Mouse (Mus musculus) urinary bladder, postnatal 4 days (tissue): ENCODE measurements around the gene Tmcc1.
"Not testable (repeated sequence)": the region's sequence is repeated elsewhere in the genome, so short reads cannot be mapped to it uniquely, and the experiment has no call there.

Experiments
- DNase-seq, 2 experiments: peaks; one replicate each; pipeline ENCODE4 v3.0.0; 2021 to 2022; ENCODE audit warnings: low spot score in 2 of 2

The Tmcc1 gene

GRCm38 (mm10) chr6:116147386-116147785 is 45.9 kb downstream of the Tmcc1 start:
- DNase-seq = no peak

- DNase-seq = no peak
Observed at GRCm38 (mm10) chr6:116141696-116142095, 51.6 kb downstream of the Tmcc1 start.

DNA sequence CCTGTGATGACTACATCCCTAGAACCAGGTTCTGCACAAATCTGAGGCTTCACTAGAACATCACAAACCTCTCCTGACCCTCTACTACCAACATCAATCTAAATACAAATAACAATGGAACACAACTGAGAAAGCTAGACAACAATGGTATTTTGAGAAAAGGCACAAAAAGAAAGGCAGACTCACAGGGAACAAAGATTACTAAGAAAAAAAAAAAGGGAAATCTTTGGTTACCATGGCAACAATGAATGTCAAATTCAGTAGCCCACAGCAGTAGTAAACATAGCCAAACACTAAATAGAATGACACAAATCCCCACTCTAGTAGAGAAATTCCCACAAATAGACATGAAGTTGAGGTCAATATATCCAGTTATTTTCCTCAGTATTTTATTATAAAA is 52.5 kb downstream of the Tmcc1 start:
- no peak for DNase-seq

DNA sequence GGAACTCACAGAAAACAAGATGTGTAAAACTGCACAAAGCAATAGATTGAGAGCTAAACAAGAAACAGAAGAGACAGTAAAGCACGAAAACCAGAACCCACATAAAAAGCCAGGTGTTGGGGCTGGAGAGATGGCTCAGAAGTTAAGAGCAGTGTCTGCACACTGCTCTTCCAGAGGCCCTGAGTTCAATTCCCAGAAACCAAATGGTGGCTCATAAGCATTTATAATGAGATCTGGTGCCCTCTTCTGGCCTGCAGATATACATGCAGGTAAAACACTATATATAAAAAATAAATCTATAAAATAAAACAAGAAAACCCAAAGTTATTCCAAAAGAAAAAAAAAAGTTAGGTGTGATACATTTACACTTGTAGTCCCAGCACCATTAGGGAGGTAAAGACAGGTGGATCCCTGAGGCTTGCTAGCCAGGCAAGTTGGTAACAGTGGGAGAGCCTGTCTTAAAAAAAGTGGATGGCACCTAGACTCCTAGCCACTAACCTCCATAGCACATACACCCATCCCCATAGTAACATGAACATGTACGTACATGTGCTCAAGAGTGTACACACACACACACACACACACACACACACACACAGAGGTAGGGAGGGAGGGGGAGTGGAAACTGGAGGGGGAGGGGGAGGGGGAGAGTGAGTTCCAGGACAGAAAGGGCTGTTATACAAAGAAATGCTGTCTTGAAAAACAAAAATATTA is 54.0 kb downstream of the Tmcc1 start:
- no peak for DNase-seq

GRCm38 (mm10) chr6:116135971-116136632 is 57.2 kb downstream of the Tmcc1 start:
- DNase-seq = no peak

DNA sequence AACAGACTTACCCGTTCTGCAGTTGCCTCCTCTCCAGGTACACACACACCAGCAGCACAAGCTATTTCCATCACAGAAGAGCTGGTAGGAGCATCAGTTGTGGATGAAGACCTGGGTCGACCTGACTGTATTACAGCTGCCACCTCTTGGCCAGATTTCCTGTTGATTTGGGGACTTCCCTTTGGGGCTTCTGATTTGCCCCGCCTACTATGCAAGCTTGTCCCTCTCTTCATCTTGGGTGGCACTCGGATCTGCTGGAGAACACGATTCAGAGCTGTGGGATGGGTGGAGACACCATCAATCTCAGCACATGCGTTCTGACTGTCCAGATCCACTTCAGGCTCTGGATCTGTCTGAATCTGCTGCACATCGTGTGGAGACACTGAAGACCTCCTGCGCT is 59.5 kb downstream of the Tmcc1 start:
- DNase-seq = no peak

- DNase-seq = no peak
Observed at GRCm38 (mm10) chr6:116131771-116132170, 61.5 kb downstream of the Tmcc1 start.

GRCm38 (mm10) chr6:116128710-116129109 is 64.6 kb downstream of the Tmcc1 start:
- DNase-seq = no peak

DNA sequence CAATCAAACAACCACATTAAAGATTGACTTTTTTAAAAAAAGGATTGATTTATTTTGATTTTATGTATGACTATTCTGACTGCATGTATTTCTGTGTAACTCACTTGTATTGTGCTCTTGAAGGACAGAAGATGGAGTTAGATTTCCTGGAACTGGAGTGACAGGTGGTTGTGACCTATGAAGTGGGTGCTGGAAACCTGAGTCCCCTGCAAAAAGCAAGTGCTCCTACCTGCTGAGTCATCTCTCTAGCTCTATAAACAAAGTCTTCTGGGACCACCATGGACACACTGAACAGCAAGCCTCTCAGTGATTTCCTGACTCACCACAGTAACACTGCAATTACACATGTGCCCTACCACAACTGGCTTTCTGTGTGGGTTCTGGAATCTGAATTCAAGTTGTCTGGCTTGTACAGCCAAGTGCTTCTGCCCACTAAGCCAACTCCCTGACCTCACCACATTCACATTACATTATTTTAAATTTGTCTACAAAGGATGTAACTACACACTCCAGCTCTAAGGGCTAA is 65.3 kb downstream of the Tmcc1 start:
- no peak for DNase-seq

DNA sequence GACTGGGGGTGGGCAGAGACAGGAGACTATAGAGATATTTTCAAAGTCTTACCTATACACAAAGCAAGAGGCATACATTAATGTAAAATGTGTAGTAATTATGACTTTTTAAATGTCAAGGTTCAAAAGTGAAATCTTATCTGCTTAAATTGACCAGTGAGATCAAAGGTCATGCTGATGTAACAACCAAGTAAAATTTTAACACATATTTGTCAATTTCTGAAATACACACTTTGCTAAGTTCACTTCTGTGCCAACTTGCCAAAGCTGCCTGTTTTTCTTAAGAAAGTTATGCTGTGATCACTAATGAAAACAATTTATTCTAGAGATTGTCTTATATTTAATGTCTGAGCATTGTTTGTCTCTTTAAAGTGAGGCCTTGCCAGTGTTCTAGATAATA is 66.7 kb downstream of the Tmcc1 start:
- no peak for DNase-seq

GRCm38 (mm10) chr6:116122881-116123280 is 70.4 kb downstream of the Tmcc1 start:
- DNase-seq = no peak

DNA sequence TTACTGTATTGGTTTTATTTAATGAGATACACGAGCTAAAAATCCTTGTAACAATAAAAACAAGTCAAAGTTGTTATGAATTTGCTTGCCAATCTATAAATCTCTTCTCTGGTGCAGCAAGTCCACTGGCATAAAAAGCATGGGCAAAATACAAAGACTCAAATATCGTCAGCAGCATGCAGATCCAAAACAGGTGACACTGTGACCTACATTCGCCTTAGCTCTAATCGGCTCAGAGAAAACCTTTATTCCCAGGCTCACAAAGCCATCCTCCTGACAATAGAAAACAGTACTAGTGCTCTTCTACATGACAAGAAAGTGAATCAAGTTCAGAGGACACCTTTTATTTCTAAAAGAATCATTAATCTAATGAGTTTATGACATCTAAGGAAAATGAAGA is 73.6 kb downstream of the Tmcc1 start:
- DNase-seq = no peak

DNA sequence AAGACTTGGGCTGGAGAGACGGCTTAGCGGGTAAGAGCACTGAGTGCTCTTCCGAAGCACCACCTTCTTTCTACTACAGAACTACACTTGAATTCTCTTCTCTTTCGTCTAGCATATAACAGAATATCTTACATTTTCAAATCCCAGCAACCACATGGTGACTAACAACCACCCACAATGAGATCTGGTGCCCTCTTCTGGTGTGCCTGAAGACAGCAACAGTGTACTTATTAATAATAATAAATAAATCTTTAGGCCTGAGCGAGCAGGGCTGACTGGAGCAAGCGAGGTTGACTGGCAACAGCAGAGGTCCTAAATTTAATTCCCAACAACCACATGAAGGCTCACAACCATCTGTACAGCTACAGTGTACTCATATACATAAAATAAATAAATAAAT is 76.7 kb downstream of the Tmcc1 start:
- not testable (repeated sequence) for DNase-seq

DNA sequence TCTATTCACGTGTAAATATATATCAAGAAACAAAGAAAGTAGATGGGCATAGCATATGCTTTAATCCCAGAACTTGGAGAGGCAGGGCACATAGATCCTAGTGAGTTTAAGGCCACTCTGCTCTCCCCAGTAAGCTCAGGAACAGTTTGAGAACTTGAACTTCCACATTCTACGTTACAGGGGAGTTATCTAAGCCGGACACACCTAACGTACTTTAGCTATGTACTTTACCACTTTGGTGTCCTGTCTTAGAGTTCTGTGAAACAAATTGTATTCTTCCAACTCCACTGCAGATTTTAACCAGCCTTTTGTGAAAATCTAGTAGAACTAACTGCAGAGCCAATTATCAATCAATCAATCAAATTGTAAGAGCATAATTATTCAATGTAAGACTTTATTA is 82.7 kb downstream of the Tmcc1 start:
- no peak for DNase-seq

DNA sequence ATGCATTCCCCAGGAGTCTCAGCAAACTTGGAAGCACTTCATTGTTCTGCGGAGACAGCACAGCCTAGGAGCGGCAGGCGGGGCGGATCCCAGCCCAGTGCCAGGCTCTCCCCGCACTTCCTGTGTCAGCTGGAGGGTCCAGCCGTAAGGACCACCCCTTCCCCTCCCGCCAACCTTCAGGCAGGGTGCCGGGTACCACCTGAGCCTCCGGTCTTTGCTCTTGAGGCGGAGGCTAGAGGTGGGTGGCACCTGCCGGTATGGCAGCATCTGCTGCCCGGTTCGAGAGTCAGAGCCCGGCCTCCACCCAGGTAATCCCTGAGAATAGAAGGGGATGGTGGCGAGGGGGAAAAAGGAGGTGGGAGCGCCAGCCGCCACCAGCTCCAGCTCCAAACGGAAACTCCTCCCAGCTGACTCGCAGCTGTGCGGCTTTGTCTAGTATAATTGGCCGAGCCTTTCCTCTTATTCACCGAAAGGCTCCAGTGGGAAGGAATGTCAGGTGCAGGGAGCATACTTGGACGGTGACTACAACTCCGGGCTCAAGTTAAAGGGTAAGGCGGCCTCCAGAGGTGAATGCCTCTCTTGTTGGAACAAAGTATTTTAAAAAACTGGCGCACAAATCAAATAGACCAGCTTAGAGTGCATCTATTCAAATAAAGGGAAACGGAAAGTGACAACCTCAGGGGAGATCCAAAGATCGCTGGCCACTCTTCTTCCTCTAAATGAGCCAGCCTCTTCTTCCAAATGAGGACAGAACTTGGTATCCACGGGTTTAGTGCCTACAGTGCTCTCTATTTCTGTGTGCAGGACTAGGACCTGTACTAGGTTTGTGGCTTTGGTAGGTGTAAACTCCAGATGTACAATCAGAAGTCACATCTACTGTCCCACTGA is 85.6 kb downstream of the Tmcc1 start:
- DNase-seq = peak; percentile 28 to 58

GRCm38 (mm10) chr6:116106967-116107470 is 86.3 kb downstream of the Tmcc1 start:
- DNase-seq = no peak

GRCm38 (mm10) chr6:116097579-116097978 is 95.7 kb downstream of the Tmcc1 start:
- DNase-seq = no peak

DNA sequence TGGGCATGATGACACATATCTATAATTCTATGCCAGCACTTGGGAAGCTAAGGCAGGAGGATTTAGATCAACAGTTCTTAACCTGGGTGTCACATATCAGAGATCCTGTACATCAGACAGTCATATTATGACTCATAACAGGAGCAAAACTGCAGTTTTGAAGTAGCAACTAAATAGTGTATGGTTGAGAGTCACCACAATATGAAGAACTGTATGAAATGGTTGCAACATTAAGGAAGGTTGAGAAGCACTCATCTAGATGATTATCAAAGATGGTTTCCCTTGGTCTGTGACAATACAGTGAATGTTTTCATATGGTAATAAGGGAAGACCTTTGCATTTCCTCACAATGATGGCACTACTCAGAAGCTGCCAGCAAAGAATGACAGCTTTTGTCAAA is 103.9 kb downstream of the Tmcc1 start:
- DNase-seq = no peak

DNA sequence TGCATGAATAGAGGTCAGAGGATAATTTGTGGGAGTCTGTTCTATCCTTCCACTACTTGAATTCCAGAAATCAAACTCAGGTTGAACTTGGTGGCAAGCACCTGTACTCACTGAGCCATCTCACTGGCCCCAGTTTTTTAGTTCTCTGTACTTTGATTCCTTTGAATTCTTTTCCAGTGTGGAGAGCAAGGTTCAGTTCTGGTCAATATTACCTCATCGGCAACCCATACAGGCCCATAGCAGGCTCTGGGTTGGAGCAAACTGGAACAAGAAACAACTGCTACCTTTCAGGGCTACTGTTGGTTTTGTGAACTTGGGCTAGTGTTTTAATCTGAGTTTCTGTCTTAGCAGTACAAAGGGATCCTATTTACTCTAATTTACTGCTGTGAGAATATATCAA is 107.2 kb downstream of the Tmcc1 start:
- no peak for DNase-seq

DNA sequence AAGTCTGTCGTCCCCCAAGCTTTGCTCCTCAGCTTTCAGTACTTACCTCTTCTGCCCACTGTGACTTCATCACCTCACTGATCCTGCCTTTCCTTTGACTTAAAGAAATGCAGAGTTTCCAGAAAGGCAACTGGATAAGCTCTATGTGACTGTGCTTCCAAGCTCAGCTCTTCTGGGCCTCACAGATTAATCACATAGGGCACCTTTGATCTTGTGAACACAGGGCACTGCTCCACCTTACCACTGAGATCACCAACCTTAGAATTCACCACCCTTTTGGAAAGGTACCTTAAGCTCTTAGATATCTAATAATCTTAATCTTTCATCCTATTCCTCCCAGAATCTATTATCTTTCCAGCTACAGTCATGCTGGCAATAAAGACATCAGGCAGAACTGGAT is 111.0 kb downstream of the Tmcc1 start:
- no peak for DNase-seq

- no peak for DNase-seq
Observed at GRCm38 (mm10) chr6:116081375-116081774, 111.9 kb downstream of the Tmcc1 start.

- DNase-seq = no peak
Observed at GRCm38 (mm10) chr6:116080756-116081155, 112.5 kb downstream of the Tmcc1 start.
